Mouse (Mus musculus): ENCODE results near the gene Pdcd7.

GRCm38 (mm10) chr9:65404331-65405183 is 58.7 kb downstream of the Pdcd7 start:
- TF ChIP-seq RCOR1 (IDR thresholded peaks at IDR 0.05; ENCODE audit: low read depth, low read length) (no peak), CTCF (IDR thresholded peaks at IDR 0.05 in 2 of 3, conservative IDR thresholded peaks at IDR 0.05 in 1 of 3; ENCODE audit: control insufficient read depth in 1 of 3, insufficient read depth in 1 of 3, low read depth in 2 of 3, low read length in 3 of 3, poor library complexity in 1 of 3, severe bottlenecking in 1 of 3) (no peak), MEF2A (IDR thresholded peaks at IDR 0.05; ENCODE audit: extremely low read depth, insufficient replicate concordance, low read depth, low read length, poor library complexity, severe bottlenecking) (no peak), GABPA (IDR thresholded peaks at IDR 0.05; ENCODE audit: low read depth, low read length) (no peak), SIN3A (IDR thresholded peaks at IDR 0.05; ENCODE audit: low read length) (no peak), MAX (IDR thresholded peaks at IDR 0.05; ENCODE audit: low read length) (peak; percentile 86), KAT2A (conservative IDR thresholded peaks at IDR 0.05; ENCODE audit: low read depth, low read length) (no peak), RAD21 (IDR thresholded peaks at IDR 0.05; ENCODE audit: low read depth, low read length) (no peak), ZNF384 (IDR thresholded peaks at IDR 0.05; ENCODE audit: low read depth, low read length) (no peak), USF1 (IDR thresholded peaks at IDR 0.05; ENCODE audit: low read depth, low read length) (no peak)
